Mouse (Mus musculus) duodenum, adult 2 months (tissue): Measurements from ENCODE around the gene Med12. TPM values are rescaled to one million over a fixed set of nuclear protein-coding genes. Genes with fewer than 3 reads are reported as not detected.

ENCODE experiments used
- polyA plus RNA-seq: library from polyadenylated mRNA; depleted of rRNA; stranded (reverse); fragments of >200 nt; gene quantifications from 2 replicates; pipeline ENCODE4 v1.2.3, GENCODE M21; 2012; ENCODE audit warnings: low replicate concordance; rRNA removed

Med12 gene
- polyA plus RNA-seq: 92.3 and 204 TPM in 2 replicates

GRCm38 (mm10) chrX:101273875-101274738, at the start of gene Med12:
TSS of gene Med12 (plus strand) at chrX:101274030.

DNA sequence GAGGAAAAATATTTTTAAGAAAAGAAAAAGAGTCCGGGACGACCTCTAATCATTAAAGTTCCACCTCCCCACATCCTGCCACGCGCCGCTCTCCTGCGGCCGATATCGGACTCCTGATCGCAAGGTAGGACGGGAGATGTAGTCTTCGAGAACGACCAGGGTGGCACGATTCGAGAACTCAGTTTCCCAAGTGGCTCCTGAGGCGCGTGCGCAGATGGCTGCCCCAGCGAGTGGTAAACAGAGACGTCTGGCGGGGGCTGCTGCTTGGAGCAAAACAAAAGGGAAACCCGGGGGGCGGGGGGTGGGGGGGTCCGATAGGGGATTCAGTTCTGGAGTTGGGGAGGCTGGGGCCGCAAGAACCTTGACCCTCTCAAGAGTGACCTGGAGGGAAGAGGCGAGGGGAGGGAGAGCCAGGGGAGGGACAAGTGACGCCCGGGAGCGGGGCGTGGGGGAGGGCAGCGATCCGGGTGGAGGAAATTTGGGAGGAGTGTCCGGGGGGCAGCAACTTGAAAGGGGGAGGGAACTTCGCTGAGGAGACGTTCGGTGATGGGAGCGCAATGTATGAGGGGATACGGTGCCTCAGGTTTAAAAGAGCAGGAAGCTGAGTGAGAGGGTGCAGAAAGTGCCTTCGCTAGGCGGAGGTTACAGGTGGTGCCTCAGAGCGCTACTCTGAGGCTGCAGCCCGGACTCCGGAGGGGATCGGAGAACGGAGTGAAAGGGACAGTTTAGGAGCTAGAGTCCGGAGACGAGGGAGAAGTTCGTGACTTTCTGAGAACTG, 19.7 kb upstream of the Med12 start, which contains the start of gene Foxo4:
Gene Foxo4 (plus strand): TSS at position 577 of the 778 bp plus-strand sequence.

GRCm38 (mm10) chrX:101263892-101264291, 9.9 kb upstream of the Med12 start, which contains the start of gene Gm614:
TSS of gene Gm614 (minus strand) at chrX:101263992.

GRCm38 (mm10) chrX:101268025-101268754, 5.6 kb upstream of the Med12 start, which contains the start of gene Il2rg:
TSS of gene Il2rg (minus strand) at chrX:101268255.

DNA sequence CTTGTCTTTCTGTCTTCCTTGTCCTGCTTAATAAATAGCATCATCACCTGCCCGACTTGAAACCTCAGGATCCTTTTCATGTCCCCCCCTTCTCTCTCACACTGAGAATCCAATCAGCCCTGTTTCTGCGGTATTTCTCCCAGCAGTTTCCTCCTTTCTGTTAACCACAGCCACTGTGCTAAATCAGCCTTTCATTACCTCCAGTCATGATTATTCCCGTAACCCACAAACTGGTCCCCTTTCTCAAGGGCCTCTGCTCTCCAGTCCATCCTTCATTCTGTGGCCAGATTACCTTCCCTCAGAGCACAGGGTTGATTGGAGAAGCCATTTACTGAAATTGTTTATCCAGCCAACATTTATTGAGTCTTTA, 5.1 kb upstream of the Med12 start, which contains the start of gene Gm20489:
Gene Gm20489 (minus strand): TSS at position 269 of the 370 bp plus-strand sequence.

DNA sequence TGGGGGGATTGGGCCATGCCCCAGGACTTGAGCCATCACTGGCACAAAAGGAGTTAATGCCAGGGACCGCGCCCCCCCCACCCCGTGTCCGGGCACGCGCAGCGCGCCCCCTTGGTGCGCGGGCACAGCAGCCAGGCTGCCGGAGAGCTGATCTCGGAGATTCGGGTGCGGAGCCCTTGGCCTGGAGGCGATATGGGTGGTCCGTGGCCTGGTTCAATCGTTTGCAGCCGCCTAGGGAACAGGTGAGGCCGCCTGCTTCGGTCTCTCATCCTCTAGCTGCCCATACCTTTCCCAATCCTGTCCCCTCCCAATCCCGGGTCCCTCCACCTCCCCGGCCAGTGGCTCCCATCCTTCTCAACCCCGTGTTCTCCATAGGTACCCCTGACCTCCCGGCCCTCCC, 25.2 kb downstream of the Med12 start, which contains the start of gene Nlgn3:
Gene Nlgn3 (plus strand): TSS at position 114 of the 400 bp plus-strand sequence.

Other genes starting within 250 kb of the Med12 start
- not detected in 2 replicates for gene Tex11, start 214.4 kb upstream of the Med12 start, polyA plus RNA-seq
- gene Slc7a3, start 188.0 kb upstream of the Med12 start, polyA plus RNA-seq: 0.41 and 2.6 TPM in 2 replicates
- gene Snx12, start 51.5 kb upstream of the Med12 start, polyA plus RNA-seq: 7.3 and 13.9 TPM in 2 replicates
- gene Foxo4, start 19.5 kb upstream of the Med12 start, polyA plus RNA-seq: 27.4 and 30.8 TPM in 2 replicates
- gene Gm614, start 10.0 kb upstream of the Med12 start, polyA plus RNA-seq: not detected in 2 replicates
- gene Il2rg, start 5.8 kb upstream of the Med12 start, polyA plus RNA-seq: 5.3 and 11.3 TPM in 2 replicates
- not detected in 2 replicates for gene Gm20489, start 5.0 kb upstream of the Med12 start, polyA plus RNA-seq
- gene Nlgn3, start 25.1 kb downstream of the Med12 start, polyA plus RNA-seq: 0.04 and 0.15 TPM in 2 replicates
- 92.5 and 157 TPM in 2 replicates for gene Gjb1, start 102.3 kb downstream of the Med12 start, polyA plus RNA-seq
- gene Zmym3, start 146.8 kb downstream of the Med12 start, polyA plus RNA-seq: 7.0 and 11.7 TPM in 2 replicates
- 27.6 and 40.4 TPM in 2 replicates for gene Nono, start 155.3 kb downstream of the Med12 start, polyA plus RNA-seq
- gene Itgb1bp2, start 175.1 kb downstream of the Med12 start, polyA plus RNA-seq: 0.13 and 0.36 TPM in 2 replicates